Comparison of ENCODE assay signal across 9 mouse cellular contexts in the genomic region with DNA sequence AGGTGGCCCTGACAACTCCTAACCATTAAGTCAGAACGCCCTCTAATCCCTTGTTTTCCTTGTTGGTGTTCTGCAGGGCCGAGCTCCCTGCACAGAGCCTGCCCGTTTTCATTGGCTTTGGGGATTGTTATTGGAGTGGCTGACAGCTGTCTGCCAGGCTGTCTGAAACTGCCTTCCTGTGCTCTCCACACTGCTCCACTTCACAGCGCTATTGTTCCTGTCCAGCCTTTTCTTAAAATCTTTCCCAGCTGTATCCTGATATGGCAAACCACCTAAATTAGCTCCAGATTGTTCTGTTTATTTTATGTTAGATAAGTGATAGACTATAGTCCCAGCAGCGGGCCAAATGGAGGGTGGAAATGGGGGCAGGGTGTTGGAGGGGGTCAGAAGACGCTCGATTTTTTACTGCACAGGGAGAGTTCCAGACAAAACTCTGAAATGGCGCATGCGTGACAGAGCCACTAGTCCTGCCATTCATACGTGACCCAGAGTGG.
DNase-seq lines count a peak whose midpoint lies in the region; ATAC-seq lines count a peak whose summit lies in the region.
"Had no signal": no experiment of that assay in that cellular context is flagged by ENCODE, and none has a peak within 500 bp of the region (broad histone marks: within the 10 kb centered on the region; RNA-seq: fewer than 3 reads in every experiment).

No protein-coding gene starts in this region.

- no peaks in the 10 kb centered on the region for H3K27me3 ChIP-seq in kidney, embryonic 15.5 days
- H3K27me3 ChIP-seq in embryonic facial prominence, embryonic 11.5 days (ENCODE audit: control insufficient read depth, insufficient read depth, low read length), result no peaks in the 10 kb centered on the region
- H3K27me3 ChIP-seq in heart, embryonic 12.5 days (replicated peaks), result no peaks in the 10 kb centered on the region
- no peaks in the 10 kb centered on the region for H3K27me3 ChIP-seq in neural tube, embryonic 15.5 days (replicated peaks)
- H3K27me3 ChIP-seq: CH12.LX had no signal

- H3K9me3 ChIP-seq in kidney, embryonic 15.5 days (replicated peaks), result no peaks in the 10 kb centered on the region
- no peaks in the 10 kb centered on the region for H3K9me3 ChIP-seq in embryonic facial prominence, embryonic 11.5 days (replicated peaks; ENCODE audit: control insufficient read depth, low read length)
- H3K9me3 ChIP-seq in heart, embryonic 12.5 days (replicated peaks), result peaks cover 8% of the 10 kb centered on the region
- no peaks in the 10 kb centered on the region for H3K9me3 ChIP-seq in neural tube, embryonic 15.5 days (replicated peaks)

- no peak overlapping the region for H3K9ac ChIP-seq in kidney, embryonic 15.5 days
- H3K9ac ChIP-seq in embryonic facial prominence, embryonic 11.5 days (replicated peaks; ENCODE audit: low read length), result no peak overlapping the region
- no peak overlapping the region for H3K9ac ChIP-seq in heart, embryonic 12.5 days
- H3K9ac ChIP-seq in neural tube, embryonic 15.5 days (replicated peaks), result no peak overlapping the region

- no peak overlapping the region for H3K4me2 ChIP-seq in kidney, embryonic 15.5 days
- no peak overlapping the region for H3K4me2 ChIP-seq in embryonic facial prominence, embryonic 11.5 days (ENCODE audit: low read depth, low read length)
- peak overlapping the region; percentile 21 for H3K4me2 ChIP-seq in heart, embryonic 12.5 days
- 0 out of 2 replicates have a peak overlapping the region, but pooled peaks have one; percentile 2 for H3K4me2 ChIP-seq in neural tube, embryonic 15.5 days

- no peak for DNase-seq in kidney, postnatal 36 days
- DNase-seq in embryonic facial prominence, embryonic 11.5 days (ENCODE audit: low spot score), result peak; percentile 91
- DNase-seq in layer of hippocampus, postnatal 36 days, result peak; percentile 27 to 33
- no peak for DNase-seq in testis, postnatal 14 days (ENCODE audit: low spot score)
- no peak for DNase-seq in c-Kit-positive CD71-positive TER-119-positive erythroid progenitor cells, embryonic 14.5 days (ENCODE audit: low spot score)

- ATAC-seq in kidney, embryonic 15.5 days (replicated peaks; ENCODE audit: low FRiP score), result peak; percentile 79
- ATAC-seq in embryonic facial prominence, embryonic 11.5 days (replicated peaks; ENCODE audit: insufficient number of reproducible peaks, low FRiP score, low TSS enrichment, low read depth), result peak; percentile 98
- ATAC-seq in heart, embryonic 12.5 days (ENCODE audit: insufficient number of reproducible peaks, low FRiP score), result peak; percentile 81
- peak; percentile 78 for ATAC-seq in neural tube, embryonic 15.5 days (ENCODE audit: low FRiP score)

- 17% methylated on average over 10 of the region's 10 CpGs for WGBS in kidney, embryonic 15.5 days
- 10% methylated on average over 10 of the region's 10 CpGs for WGBS in embryonic facial prominence, embryonic 11.5 days
- WGBS in heart, embryonic 12.5 days, result 18% methylated on average over 10 of the region's 10 CpGs
- 33% methylated on average over 10 of the region's 10 CpGs for WGBS in neural tube, embryonic 15.5 days

- no peaks in the 10 kb centered on the region for H3K36me3 ChIP-seq in kidney, embryonic 15.5 days
- no peaks in the 10 kb centered on the region for H3K36me3 ChIP-seq in embryonic facial prominence, embryonic 11.5 days (replicated peaks; ENCODE audit: control insufficient read depth, insufficient read depth, low read depth, low read length)
- no peaks in the 10 kb centered on the region for H3K36me3 ChIP-seq in heart, embryonic 12.5 days
- H3K36me3 ChIP-seq in neural tube, embryonic 15.5 days, result no peaks in the 10 kb centered on the region

- H3K4me3 ChIP-seq in kidney, embryonic 15.5 days (replicated peaks), result no peak overlapping the region
- no peak overlapping the region for H3K4me3 ChIP-seq in embryonic facial prominence, embryonic 11.5 days (ENCODE audit: low read depth, low read length)
- H3K4me3 ChIP-seq in heart, embryonic 12.5 days, result no peak overlapping the region
- H3K4me3 ChIP-seq in neural tube, embryonic 15.5 days (replicated peaks), result no peak overlapping the region

- peaks cover 30% of the 10 kb centered on the region for H3K4me1 ChIP-seq in kidney, embryonic 15.5 days
- H3K4me1 ChIP-seq in embryonic facial prominence, embryonic 11.5 days (ENCODE audit: control insufficient read depth, insufficient read depth, low read length), result no peaks in the 10 kb centered on the region; the same call in 1 of the 2 replicates
- peaks cover 33% of the 10 kb centered on the region for H3K4me1 ChIP-seq in heart, embryonic 12.5 days (replicated peaks)
- H3K4me1 ChIP-seq in neural tube, embryonic 15.5 days, result peaks cover 16% of the 10 kb centered on the region

- H3K27ac ChIP-seq in kidney, embryonic 15.5 days, result peak overlapping the region; percentile 81
- H3K27ac ChIP-seq in embryonic facial prominence, embryonic 11.5 days (replicated peaks; ENCODE audit: low read depth, low read length), result peak overlapping the region; percentile 52
- H3K27ac ChIP-seq in heart, embryonic 12.5 days (ENCODE audit: poor library complexity, severe bottlenecking), result peak overlapping the region; percentile 76
- peak overlapping the region; percentile 68 for H3K27ac ChIP-seq in neural tube, embryonic 15.5 days (replicated peaks)

Comparison
In these comparisons a context has a peak if more than half of its experiments do, and no peak if none do; other contexts are left out.
1. H3K4me2 ChIP-seq: peak in heart, embryonic 12.5 days (single experiment) and neural tube, embryonic 15.5 days (single experiment); none in kidney, embryonic 15.5 days (single experiment) and embryonic facial prominence, embryonic 11.5 days (single experiment).
2. DNase-seq: peak in embryonic facial prominence, embryonic 11.5 days (single experiment) and layer of hippocampus, postnatal 36 days (2 of 2); none in kidney, postnatal 36 days (0 of 2), testis, postnatal 14 days (single experiment) and c-Kit-positive CD71-positive TER-119-positive erythroid progenitor cells, embryonic 14.5 days (single experiment).
3. Peak in every context shown above with its lines, with median percentiles within 50 percentile points of each other: ATAC-seq and H3K27ac ChIP-seq.